Mouse (Mus musculus): ENCODE data around the gene 1110051M20Rik. TPM values are rescaled to one million over a fixed set of nuclear protein-coding genes. Genes with fewer than 3 reads are reported as not detected.

Gene 1110051M20Rik
- total and polyA plus RNA-seq, 3 experiments = 21.1 to 34.0 (median 26.2) TPM

- H3K27me3 ChIP-seq (replicated peaks) = no peaks in the 10 kb centered on the region
- DNase-seq (ENCODE audit: extremely low read depth) = no peak
- H3K4me1 ChIP-seq (ENCODE audit: control insufficient read depth in 1 of 2, insufficient read depth in 2 of 2) = peaks cover 0 to 16% of the 10 kb centered on the region in 2 experiments; a peak in 2 of 4 replicates
- no peaks in the 10 kb centered on the region; the same call in 1 of the 2 replicates for H3K79me2 ChIP-seq (replicated peaks; ENCODE audit: control insufficient read depth, extremely low read depth, insufficient read depth, poor library complexity, severe bottlenecking)
- H3K9me3 ChIP-seq (replicated peaks; ENCODE audit: low read length) = peaks cover under 1% of the 10 kb centered on the region
- H3K27ac ChIP-seq (ENCODE audit: insufficient read depth, low read depth) = no peak overlapping the region
- dilution Hi-C loops (cut with MboI; ENCODE audit: extremely low pct_ligation_motif_present, extremely low pct_unique_long_range_greater_than_20kb, low sequenced_read_pairs) = no loop called here
- in situ Hi-C loops (cut with MboI; ENCODE audit: low pct_ligation_motif_present, low pct_unique_long_range_greater_than_20kb, low sequenced_read_pairs) = no loop called here
- peaks cover 0 to 3% of the 10 kb centered on the region in 2 experiments for H3K36me3 ChIP-seq (replicated peaks in 1 of 2; ENCODE audit: control insufficient read depth in 1 of 2, insufficient read depth in 1 of 2, low read length in 1 of 2)
- TF ChIP-seq ZKSCAN1 (IDR thresholded peaks at IDR 0.05; ENCODE audit: borderline replicate concordance, low read depth, low read length) (no peak), CHD2 (IDR thresholded peaks at IDR 0.05; ENCODE audit: low read length) (no peak), E2F4 (IDR thresholded peaks at IDR 0.05; ENCODE audit: insufficient replicate concordance, low read depth, low read length) (no peak), UBTF (IDR thresholded peaks at IDR 0.05; ENCODE audit: low read depth, low read length) (no peak), SMC3 (IDR thresholded peaks at IDR 0.05; ENCODE audit: low read depth, low read length) (no peak), BHLHE40 (IDR thresholded peaks at IDR 0.05; ENCODE audit: low read depth, low read length) (no peak), POLR2AphosphoS2 (IDR thresholded peaks at IDR 0.05; ENCODE audit: low read depth, low read length) (no peak), NELFE (IDR thresholded peaks at IDR 0.05; ENCODE audit: low read depth, low read length) (no peak), MAFK (IDR thresholded peaks at IDR 0.05; ENCODE audit: insufficient replicate concordance, low read length) (no peak), MXI1 (IDR thresholded peaks at IDR 0.05; ENCODE audit: low read depth, low read length) (no peak)
- H3K4me2 ChIP-seq (ENCODE audit: insufficient read depth, low read depth, poor library complexity, severe bottlenecking) = no peak overlapping the region
- H3K9ac ChIP-seq (ENCODE audit: insufficient read depth, low read depth) = no peak overlapping the region
- no peak overlapping the region for H3K4me3 ChIP-seq (replicated peaks in 1 of 3; ENCODE audit: low read depth in 2 of 3, low read length in 2 of 3, poor library complexity in 1 of 3)
Measured at GRCm38 (mm10) chr2:91442241-91442640, 2.3 kb downstream of the 1110051M20Rik start.

- Histone ChIP-seq H3K36me3 (replicated peaks in 1 of 2; ENCODE audit: control insufficient read depth in 1 of 2, insufficient read depth in 1 of 2, low read length in 1 of 2) (peaks cover 0 to 3% of the 10 kb centered on the region in 2 experiments), H3K9ac (ENCODE audit: insufficient read depth, low read depth) (no peak overlapping the region), H3K27ac (ENCODE audit: insufficient read depth, low read depth) (no peak overlapping the region), H3K4me3 (replicated peaks in 1 of 3; ENCODE audit: low read depth in 2 of 3, low read length in 2 of 3, poor library complexity in 1 of 3) (no peak overlapping the region), H3K79me2 (replicated peaks; ENCODE audit: control insufficient read depth, extremely low read depth, insufficient read depth, poor library complexity, severe bottlenecking) (no peaks in the 10 kb centered on the region; the same call in 1 of the 2 replicates), H3K27me3 (replicated peaks) (no peaks in the 10 kb centered on the region), H3K4me1 (ENCODE audit: control insufficient read depth in 1 of 2, insufficient read depth in 2 of 2) (peaks cover 0 to 16% of the 10 kb centered on the region in 2 experiments; a peak in 2 of 4 replicates), H3K9me3 (replicated peaks; ENCODE audit: low read length) (no peaks in the 10 kb centered on the region), H3K4me2 (ENCODE audit: insufficient read depth, low read depth, poor library complexity, severe bottlenecking) (no peak overlapping the region)
- in situ Hi-C loops (cut with MboI; ENCODE audit: low pct_ligation_motif_present, low pct_unique_long_range_greater_than_20kb, low sequenced_read_pairs) = no loop called here
- dilution Hi-C loops (cut with MboI; ENCODE audit: extremely low pct_ligation_motif_present, extremely low pct_unique_long_range_greater_than_20kb, low sequenced_read_pairs) = no loop called here
- TF ChIP-seq USF1 (IDR thresholded peaks at IDR 0.05; ENCODE audit: low read depth, low read length) (no peak), RCOR1 (conservative IDR thresholded peaks at IDR 0.05; ENCODE audit: low read depth, low read length) (no peak), SIN3A (IDR thresholded peaks at IDR 0.05; ENCODE audit: low read length) (no peak), MEF2A (IDR thresholded peaks at IDR 0.05; ENCODE audit: borderline replicate concordance, low read depth, low read length) (no peak), CTCF (conservative IDR thresholded peaks at IDR 0.05 in 1 of 2, IDR thresholded peaks at IDR 0.05 in 1 of 2; ENCODE audit: low read depth in 2 of 2, low read length in 2 of 2) (no peak), E2F4 (IDR thresholded peaks at IDR 0.05; ENCODE audit: insufficient replicate concordance, low read depth, low read length) (no peak), MXI1 (IDR thresholded peaks at IDR 0.05; ENCODE audit: low read depth, low read length) (no peak), POLR2A (IDR thresholded peaks at IDR 0.05; ENCODE audit: low read depth, low read length) (no peak)
- DNase-seq (ENCODE audit: extremely low read depth) = no peak
Measured at GRCm38 (mm10) chr2:91441715-91442114, 2.8 kb downstream of the 1110051M20Rik start.
